Mouse (Mus musculus) MEL (cell line): Measurements from ENCODE around the gene Zfp568.

ENCODE experiments used
- BHLHE40 ChIP-seq: IDR thresholded peaks from 2 replicates; pipeline ENCODE4 v1.6.1; 2012; ENCODE audit warnings: low read depth, mild to moderate bottlenecking, inconsistent platforms, low read length, improper control_type of control experiment, borderline replicate concordance
- TAL1 ChIP-seq: IDR thresholded peaks from 2 replicates; pipeline ENCODE4 v1.6.1; 2012; ENCODE audit warnings: mild to moderate bottlenecking, inconsistent platforms, low read length, moderate library complexity, mixed read lengths
- USF2 ChIP-seq, 2 experiments: IDR thresholded peaks; 2 replicates each; pipeline ENCODE4 v1.6.1; 2011 to 2012; ENCODE audit warnings: improper control_type of control experiment in 2 of 2, low read length in 2 of 2, borderline replicate concordance in 1 of 2, inconsistent platforms in 1 of 2, low read depth in 1 of 2, mild to moderate bottlenecking in 1 of 2; ENCODE audit not compliant: insufficient read depth in 1 of 2
- ZMIZ1 ChIP-seq: IDR thresholded peaks from 2 replicates; pipeline ENCODE4 v1.6.1; 2012; ENCODE audit warnings: low read depth, mild to moderate bottlenecking, inconsistent platforms, low read length, improper control_type of control experiment, moderate library complexity

GRCm38 (mm10) chr7:30000601-30001000, 16.8 kb downstream of the Zfp568 start:
- TF ChIP-seq BHLHE40 (no peak), ZMIZ1 (no peak), USF2 (IDR thresholded peaks at IDR 0.05; ENCODE audit: borderline replicate concordance in 1 of 2, insufficient read depth in 1 of 2, low read depth in 1 of 2, low read length in 2 of 2) (no peak), TAL1 (no peak)
